Mouse (Mus musculus): Measurements from ENCODE around the gene Dclre1a. TPM values are rescaled to one million over a fixed set of nuclear protein-coding genes. Genes with fewer than 3 reads are reported as not detected.
"Not testable (repeated sequence)": the region's sequence is repeated elsewhere in the genome, so short reads cannot be mapped to it uniquely, and the experiment has no call there.

Gene Dclre1a
- polyA plus RNA-seq, 1 experiment = 4.4 TPM

DNA sequence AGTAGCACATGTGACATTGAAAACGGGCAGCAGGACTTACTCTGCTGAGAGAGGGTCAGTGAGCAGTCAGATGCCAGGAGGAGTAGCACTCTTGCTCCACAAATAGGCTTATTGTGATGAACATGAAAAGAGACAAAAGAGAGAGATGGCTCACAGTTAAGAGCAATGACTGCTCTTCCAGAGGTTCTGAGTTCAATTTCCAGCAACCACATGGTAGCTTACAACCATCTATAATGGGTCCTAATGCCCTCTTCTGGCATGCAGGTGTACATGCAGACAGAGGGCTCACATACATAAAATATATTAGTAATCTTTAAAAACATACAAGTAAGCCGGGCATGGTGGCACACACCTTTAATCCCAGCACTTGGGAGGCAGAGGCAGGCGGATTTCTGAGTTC, 5.2 kb upstream of the Dclre1a start:
- no peak for DNase-seq (ENCODE audit: low read depth, low spot score)
- WGBS = 95% methylated on average over 3 of the region's 3 CpGs

DNA sequence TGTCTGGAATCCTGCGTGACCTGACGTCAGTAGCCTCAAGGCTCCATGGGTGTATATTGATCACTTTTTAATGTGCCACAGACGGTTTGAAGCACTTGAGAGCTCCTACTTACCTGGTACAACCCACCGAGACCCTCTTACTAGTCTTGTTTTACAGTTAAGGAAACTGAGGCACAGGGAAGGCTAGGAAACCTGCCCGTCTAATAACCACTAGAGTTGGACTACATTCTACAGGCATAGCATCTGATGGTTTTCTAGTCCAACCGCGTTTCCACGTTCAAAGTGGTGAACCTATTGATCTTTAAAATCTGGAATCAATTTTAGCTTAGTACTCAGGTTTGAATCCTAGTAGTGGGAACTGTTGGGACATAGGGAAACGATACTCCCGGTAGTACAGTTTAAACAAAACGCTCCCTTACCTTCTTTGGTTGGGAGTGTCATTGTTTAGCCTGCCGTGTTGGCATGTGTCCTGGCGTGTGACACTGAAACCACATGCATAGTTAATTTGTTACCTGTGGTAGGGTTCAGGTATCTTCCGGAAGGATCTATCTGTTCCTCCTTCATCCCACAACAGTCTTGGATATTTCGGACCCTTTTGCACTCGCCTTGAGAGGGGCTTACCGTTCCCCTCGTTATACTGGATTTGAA, 1.1 kb upstream of the Dclre1a start:
- WGBS = 8% methylated on average over 18 of the region's 18 CpGs
- DNase-seq (ENCODE audit: low read depth, low spot score) = no peak

DNA sequence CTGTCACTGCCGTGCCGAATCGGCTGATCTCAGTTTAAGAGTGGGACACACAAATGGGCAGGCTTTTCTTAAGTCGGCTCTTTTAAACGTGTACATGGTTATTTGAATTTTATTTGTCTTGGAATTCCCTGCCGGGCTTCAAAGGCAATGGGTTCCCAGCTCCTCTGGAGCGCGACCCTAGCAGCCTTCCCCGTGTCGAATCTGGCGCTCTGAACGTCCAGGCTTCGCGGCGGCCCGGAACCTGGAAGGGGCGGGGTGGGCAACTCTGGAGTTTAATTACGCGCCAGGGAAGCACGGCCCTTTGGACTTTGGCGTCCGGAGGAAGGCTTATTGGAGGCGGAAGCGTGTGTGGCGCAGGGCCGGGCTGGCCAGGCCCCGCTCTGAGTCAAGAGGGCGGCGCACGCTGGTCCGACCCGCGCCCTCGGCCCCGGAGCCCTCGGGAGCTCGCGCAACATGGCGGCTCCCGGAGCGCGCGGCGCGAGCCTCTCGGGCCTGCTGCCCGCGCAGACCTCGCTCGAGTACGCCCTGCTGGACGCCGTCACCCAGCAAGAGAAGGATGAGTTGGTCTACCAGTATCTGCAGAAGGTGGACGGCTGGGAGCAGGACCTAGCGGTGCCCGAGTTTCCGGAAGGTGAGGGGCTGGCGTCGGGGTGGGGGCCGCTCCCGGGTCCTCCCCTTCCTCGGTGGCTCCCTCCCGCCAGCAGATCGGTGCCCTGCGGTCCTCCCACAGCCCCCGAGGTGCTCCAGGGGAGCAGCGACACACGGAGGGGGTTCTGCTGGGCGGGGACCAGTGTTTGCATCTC, 409 bp upstream of the Dclre1a start, which contains the start of gene Nhlrc2:
TSS of gene Nhlrc2 (plus strand) at position 32 of the 803 bp plus-strand sequence.
- DNase-seq (ENCODE audit: low read depth, low spot score) = no peak
- WGBS = under 1% methylated on average over 69 of the region's 69 CpGs

DNA sequence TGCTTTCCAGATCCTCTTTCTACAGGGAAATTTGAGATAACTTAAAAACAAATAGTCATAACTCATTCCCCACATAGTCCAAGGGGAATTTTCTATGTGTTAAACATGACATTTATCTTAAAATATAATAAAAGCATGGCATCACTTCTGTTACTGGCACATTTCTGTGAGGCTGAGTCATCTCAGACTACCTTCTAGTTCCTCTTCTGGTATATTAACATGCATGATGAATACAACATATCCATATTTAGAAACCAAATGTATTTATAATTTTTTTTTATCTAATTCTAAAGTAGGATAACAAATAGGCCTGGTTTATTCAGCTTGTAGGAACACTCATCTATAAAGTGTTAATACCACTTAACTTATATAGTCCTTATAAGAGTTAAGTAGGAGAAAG, 2.0 kb downstream of the Dclre1a start:
- no peak for DNase-seq (ENCODE audit: low read depth, low spot score)

GRCm38 (mm10) chr19:56544681-56545388, 3.2 kb downstream of the Dclre1a start:
- no peak for DNase-seq (ENCODE audit: low read depth, low spot score)
- 86% methylated on average over 13 of the region's 13 CpGs for WGBS

- DNase-seq (ENCODE audit: low read depth, low spot score) = no peak
- WGBS = 95% methylated on average over 12 of the region's 12 CpGs
Measured at GRCm38 (mm10) chr19:56543320-56543719, 4.7 kb downstream of the Dclre1a start.

- DNase-seq (ENCODE audit: low read depth, low spot score) = no peak
- 64% methylated on average over 9 of the region's 9 CpGs for WGBS
Measured at GRCm38 (mm10) chr19:56535765-56536164, 12.3 kb downstream of the Dclre1a start.

- 62% methylated on average over 9 of the region's 9 CpGs for WGBS
- DNase-seq (ENCODE audit: low read depth, low spot score) = no peak
Measured at GRCm38 (mm10) chr19:56535064-56535463, 13.0 kb downstream of the Dclre1a start.

DNA sequence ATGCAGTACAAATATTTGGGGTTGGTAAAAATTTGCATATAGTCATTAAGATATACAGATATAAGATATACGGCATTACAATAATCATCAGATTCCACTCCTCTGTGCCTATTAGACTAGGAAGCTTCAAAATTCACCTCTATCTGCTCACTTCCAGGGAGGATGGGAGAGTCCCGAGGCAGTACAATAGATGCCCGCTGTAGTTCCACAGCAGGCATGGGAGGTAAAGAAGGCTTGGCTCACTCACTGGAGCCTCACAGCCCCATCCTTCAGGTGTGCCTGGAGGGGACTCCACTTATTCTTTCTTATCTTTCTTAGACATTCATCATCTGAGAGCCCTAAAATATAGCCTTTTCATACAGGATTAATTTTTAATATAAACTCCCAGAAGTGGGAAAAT, 13.7 kb downstream of the Dclre1a start:
- DNase-seq (ENCODE audit: low read depth, low spot score) = no peak
- 78% methylated on average over 3 of the region's 3 CpGs for WGBS

GRCm38 (mm10) chr19:56533291-56534071, 14.5 kb downstream of the Dclre1a start:
- 74% methylated on average over 14 of the region's 14 CpGs for WGBS

DNA sequence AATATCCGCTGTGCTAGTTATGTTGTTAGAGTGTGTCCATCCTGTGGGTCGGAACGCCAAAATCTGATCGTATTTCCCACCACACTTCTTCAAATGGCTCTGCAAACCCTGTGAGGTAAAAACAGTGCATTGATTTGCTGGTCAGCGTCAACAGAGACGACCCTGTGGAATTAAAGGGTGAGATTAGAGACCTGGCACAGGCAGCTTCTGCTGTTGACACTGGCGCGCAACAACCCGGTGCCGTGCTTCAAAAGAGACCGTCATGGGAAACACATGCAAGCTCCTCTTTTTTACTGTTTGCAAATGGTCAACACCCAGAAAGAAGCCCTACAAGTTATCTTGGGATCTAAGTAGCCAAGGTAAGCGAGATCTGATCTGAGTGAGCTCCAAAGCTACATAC, 16.8 kb downstream of the Dclre1a start:
- 86% methylated on average over 12 of the region's 12 CpGs for WGBS
- no peak for DNase-seq (ENCODE audit: low read depth, low spot score)

More at GRCm38 (mm10) chr19:56533291-56534071, 14.5 kb downstream of the Dclre1a start:
- no peak for DNase-seq (ENCODE audit: low read depth, low spot score)

DNA sequence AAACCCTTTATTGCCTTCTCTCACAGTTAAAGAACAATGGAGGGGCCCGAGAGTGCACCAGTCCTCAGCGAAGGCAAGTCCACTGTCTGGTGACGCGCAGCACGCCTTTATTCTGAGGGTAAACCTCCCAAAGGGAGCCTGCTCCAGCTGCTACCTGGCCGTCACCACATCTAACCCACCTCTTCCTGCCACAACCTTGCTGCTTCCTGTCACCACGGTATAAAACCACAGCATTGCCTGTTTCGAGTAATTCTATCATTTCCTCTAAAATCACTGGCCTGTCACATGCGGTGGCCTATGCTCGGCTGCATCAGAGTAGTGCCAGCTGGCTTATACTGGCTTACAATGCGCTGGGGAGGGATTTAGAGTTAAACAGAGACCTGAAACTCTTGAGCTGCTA, 17.5 kb downstream of the Dclre1a start:
- no CpG with 5 or more reads among the region's 11 CpGs for WGBS
- DNase-seq (ENCODE audit: low read depth, low spot score) = not testable (repeated sequence)

- no CpG with 5 or more reads among the region's 7 CpGs for whole genome bisulfite sequencing
Measured at GRCm38 (mm10) chr19:56519408-56519807, 28.6 kb downstream of the Dclre1a start.

DNA sequence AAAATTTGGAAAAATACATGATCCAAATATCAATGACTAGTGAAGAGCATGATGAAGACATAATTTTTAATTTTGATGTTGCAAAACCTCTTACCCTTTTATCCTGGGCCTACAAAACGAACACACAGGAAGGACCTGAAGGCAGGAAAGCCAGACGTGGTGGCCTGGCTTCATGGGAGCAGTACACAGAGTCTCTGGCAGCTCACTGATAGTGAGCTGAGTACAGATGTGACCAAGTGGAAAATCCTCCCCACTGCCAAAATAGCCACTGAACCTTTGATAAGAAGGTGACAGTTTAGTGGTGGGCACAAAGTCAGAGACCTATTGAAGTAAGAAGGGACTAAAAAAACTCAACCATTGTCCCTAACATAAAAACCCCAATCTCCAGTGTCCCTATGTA, 34.5 kb downstream of the Dclre1a start:
- WGBS = no CpG with 5 or more reads among the region's 2 CpGs
- not testable (repeated sequence) for DNase-seq (ENCODE audit: low read depth, low spot score)

More at GRCm38 (mm10) chr19:56519408-56519807, 28.6 kb downstream of the Dclre1a start:
- not testable (repeated sequence) for DNase-seq (ENCODE audit: low read depth, low spot score)

- no CpG with 5 or more reads among the region's 4 CpGs for WGBS
- DNase-seq (ENCODE audit: low read depth, low spot score) = not testable (repeated sequence)
Measured at GRCm38 (mm10) chr19:56511207-56511606, 36.8 kb downstream of the Dclre1a start.

GRCm38 (mm10) chr19:56503525-56503924, 44.5 kb downstream of the Dclre1a start:
- no CpG with 5 or more reads among the region's 5 CpGs for WGBS

GRCm38 (mm10) chr19:56503069-56503468, 45.0 kb downstream of the Dclre1a start:
- not testable (repeated sequence) for DNase-seq (ENCODE audit: low read depth, low spot score)
- no CpG with 5 or more reads among the region's 5 CpGs for WGBS

More at GRCm38 (mm10) chr19:56503525-56503924, 44.5 kb downstream of the Dclre1a start:
- DNase-seq (ENCODE audit: low read depth, low spot score) = not testable (repeated sequence)

DNA sequence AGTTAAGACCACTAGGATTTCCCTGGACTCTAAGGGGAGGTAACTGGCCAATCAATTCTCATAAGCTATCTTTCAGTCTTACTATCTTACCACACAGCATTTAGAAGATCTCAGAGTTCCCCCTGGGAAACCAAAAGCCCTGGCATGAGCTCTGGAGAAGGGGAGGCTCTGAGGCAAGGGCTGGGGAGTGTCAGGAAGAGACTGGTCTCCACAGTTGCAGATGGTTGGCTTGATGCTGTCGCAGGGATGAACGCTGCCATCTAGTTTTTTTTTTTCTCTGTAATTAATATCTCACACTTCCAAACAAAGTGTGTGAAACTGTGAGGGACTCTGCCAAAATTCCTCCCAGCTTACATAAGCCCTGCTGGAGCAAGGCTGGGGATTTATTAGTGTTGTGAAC, 53.9 kb downstream of the Dclre1a start:
- WGBS = no CpG with 5 or more reads among the region's 2 CpGs
- not testable (repeated sequence) for DNase-seq (ENCODE audit: low read depth, low spot score)

DNA sequence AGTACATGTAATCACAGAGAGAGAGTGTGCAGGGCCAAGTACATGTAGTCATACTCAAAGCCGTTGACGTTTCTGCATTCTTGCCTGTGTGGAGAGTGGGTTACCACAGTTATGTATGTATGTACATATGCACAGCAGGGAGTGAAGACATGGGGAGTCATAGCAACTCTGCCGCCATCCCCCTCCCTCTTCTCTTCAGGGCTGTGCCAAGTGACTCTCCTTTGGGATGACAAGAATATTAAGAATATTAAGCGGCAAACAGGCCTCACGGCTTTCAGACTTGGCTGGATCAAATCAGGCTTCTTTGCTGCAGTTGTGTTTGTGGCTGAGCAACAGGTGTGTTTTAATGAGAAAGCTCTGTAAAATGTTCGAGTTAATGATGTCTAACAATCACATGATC, 58.4 kb downstream of the Dclre1a start:
- WGBS = 82% methylated on average over 6 of the region's 6 CpGs
- no peak for DNase-seq (ENCODE audit: low read depth, low spot score)
